Mouse (Mus musculus) hindbrain, embryonic 16.5 days (tissue): ENCODE data around the gene Flywch2. TPM values are rescaled to one million over a fixed set of nuclear protein-coding genes. Genes with fewer than 3 reads are reported as not detected.

Source experiments
- ATAC-seq: fragments of 200-750 bp; cut with Nextera tagmentation; 2 replicates; pipeline ENCODE4 v1.8.0; 2017; ENCODE audit warnings: moderate TSS enrichment, moderate library complexity
- H3K27ac ChIP-seq: fragments of 300-500 bp; sonication (generic); 2 replicates; pipeline ENCODE4 v1.5.1; 2014; ENCODE audit warnings: low read depth, mild to moderate bottlenecking, control low read depth, low read length, moderate library complexity
- H3K27me3 ChIP-seq: fragments of 300-500 bp; sonication (generic); replicated peaks from 2 replicates; pipeline ENCODE4 v1.6.1; 2014; ENCODE audit warnings: low read length; ENCODE audit not compliant: control insufficient read depth, insufficient read depth
- H3K36me3 ChIP-seq: fragments of 300-500 bp; sonication (generic); 2 replicates; pipeline ENCODE4 v1.6.1; 2014; ENCODE audit warnings: mild to moderate bottlenecking, low read length, moderate library complexity, mixed read lengths; ENCODE audit not compliant: control insufficient read depth, insufficient read depth
- H3K4me1 ChIP-seq: fragments of 300-500 bp; sonication (generic); 2 replicates; pipeline ENCODE4 v1.6.1; 2014; ENCODE audit warnings: low read depth, low read length; ENCODE audit not compliant: control insufficient read depth, insufficient read depth
- H3K4me2 ChIP-seq: fragments of 300-500 bp; sonication (generic); 2 replicates; pipeline ENCODE4 v1.6.1; 2014; ENCODE audit warnings: mild to moderate bottlenecking, low read length, control low read depth, moderate library complexity
- H3K4me3 ChIP-seq: fragments of 300-500 bp; sonication (generic); 2 replicates; pipeline ENCODE4 v1.5.1; 2014; ENCODE audit warnings: mild to moderate bottlenecking, low read length, control low read depth, moderate library complexity
- H3K9ac ChIP-seq: fragments of 300-500 bp; sonication (generic); 2 replicates; pipeline ENCODE4 v1.6.1; 2014; ENCODE audit warnings: low read depth, mild to moderate bottlenecking, control low read depth, low read length, moderate library complexity
- H3K9me3 ChIP-seq: fragments of 300-500 bp; sonication (generic); 2 replicates; pipeline ENCODE4 v1.6.1; 2014; ENCODE audit warnings: mild to moderate bottlenecking, low read length, moderate library complexity; ENCODE audit not compliant: control insufficient read depth
- WGBS: fragments of 180-500 bp; shearing (Covaris S2); extraction: QIAGEN DNeasy Blood & Tissue Kit; methylation state at CpG from one replicate; pipeline ENCODE4 v1.1.7; 2014; 5-methylcytosine and 5-hydroxymethylcytosine counted together
- polyA plus RNA-seq: library from polyadenylated mRNA; unstranded; fragments of >200 nt; fragmentation: Nextera tagmentation; extraction: Ambion mirVana; gene quantifications from 2 replicates; pipeline ENCODE4 v1.2.1, GENCODE M21; 2015

The Flywch2 gene
- polyA plus RNA-seq, 1 experiment from 2014 or later: 86.2 TPM

- H3K27me3 ChIP-seq: peaks cover 34% of the 10 kb centered on the region
- 87% methylated on average over 3 of the region's 3 CpGs for WGBS
- H3K36me3 ChIP-seq: peaks cover 12% of the 10 kb centered on the region
- H3K4me2 ChIP-seq: no peak overlapping the region
- H3K9ac ChIP-seq: no peak overlapping the region
- no peak overlapping the region for H3K4me3 ChIP-seq
- ATAC-seq: no peak
- no peak overlapping the region for H3K27ac ChIP-seq
- H3K9me3 ChIP-seq: no peaks in the 10 kb centered on the region
- peaks cover 11% of the 10 kb centered on the region for H3K4me1 ChIP-seq
Measured at GRCm38 (mm10) chr17:23747471-23747870, 38.4 kb downstream of the Flywch2 start.

- H3K36me3 ChIP-seq: peaks cover 5% of the 10 kb centered on the region; the same call in 1 of the 2 replicates
- no peak overlapping the region for H3K4me2 ChIP-seq
- WGBS: 90% methylated on average over 3 of the region's 3 CpGs
- no peak overlapping the region for H3K9ac ChIP-seq
- H3K9me3 ChIP-seq: no peaks in the 10 kb centered on the region
- peaks cover 14% of the 10 kb centered on the region for H3K4me1 ChIP-seq
- H3K4me3 ChIP-seq: no peak overlapping the region
- no peak for ATAC-seq
- no peak overlapping the region for H3K27ac ChIP-seq
- H3K27me3 ChIP-seq: peaks cover 41% of the 10 kb centered on the region
Measured at GRCm38 (mm10) chr17:23746767-23747166, 39.1 kb downstream of the Flywch2 start.

- Histone ChIP-seq H3K27ac (no peak overlapping the region), H3K9ac (peak overlapping the region; percentile 72; the same call in 1 of the 2 replicates), H3K4me2 (peak overlapping the region; percentile 90), H3K36me3 (0 out of 2 replicates have a peak, but pooled peaks cover 2% of the 10 kb centered on the region), H3K4me3 (peak overlapping the region; percentile 47), H3K27me3 (peaks cover 46% of the 10 kb centered on the region), H3K9me3 (no peaks in the 10 kb centered on the region), H3K4me1 (peaks cover 14% of the 10 kb centered on the region)
- ATAC-seq: no peak
- 5% methylated on average over 12 of the region's 12 CpGs for WGBS
Measured at GRCm38 (mm10) chr17:23746311-23746710, 39.6 kb downstream of the Flywch2 start.

- H3K4me3 ChIP-seq: peak within 1 kb of the TSS; percentile 47
- H3K9me3 ChIP-seq: no peaks in the 10 kb centered on the region
- peaks cover 50% of the 10 kb centered on the region for H3K27me3 ChIP-seq
- peak within 1 kb of the TSS; percentile 90 for H3K4me2 ChIP-seq
- H3K9ac ChIP-seq: peak within 1 kb of the TSS; percentile 72
- H3K36me3 ChIP-seq: no peaks in the 10 kb centered on the region
- ATAC-seq: no peak
- no peak within 1 kb of the TSS for H3K27ac ChIP-seq
- peaks cover 18% of the 10 kb centered on the region for H3K4me1 ChIP-seq
- WGBS: under 1% methylated on average over 41 of the region's 45 CpGs
Measured at GRCm38 (mm10) chr17:23745301-23746251, 40.3 kb downstream of the Flywch2 start, which contains the start of gene Kremen2. TSS of gene Kremen2 (minus strand) at chr17:23745833.

- WGBS: 2% methylated on average over 14 of the region's 14 CpGs
- no peak overlapping the region for H3K27ac ChIP-seq
- H3K4me2 ChIP-seq: peak overlapping the region; percentile 90
- peaks cover 19% of the 10 kb centered on the region for H3K4me1 ChIP-seq
- H3K27me3 ChIP-seq: peaks cover 50% of the 10 kb centered on the region
- peak overlapping the region; percentile 47 for H3K4me3 ChIP-seq
- H3K9ac ChIP-seq: no peak overlapping the region
- ATAC-seq: no peak
- no peaks in the 10 kb centered on the region for H3K9me3 ChIP-seq
- no peaks in the 10 kb centered on the region for H3K36me3 ChIP-seq
Measured at GRCm38 (mm10) chr17:23744651-23745050, 41.2 kb downstream of the Flywch2 start.

- no peak for ATAC-seq
- Histone ChIP-seq H3K36me3 (no peaks in the 10 kb centered on the region), H3K9me3 (no peaks in the 10 kb centered on the region), H3K4me3 (no peak overlapping the region), H3K4me1 (peaks cover 21% of the 10 kb centered on the region), H3K27ac (no peak overlapping the region), H3K9ac (no peak overlapping the region), H3K4me2 (no peak overlapping the region), H3K27me3 (peaks cover 50% of the 10 kb centered on the region)
- WGBS: 24% methylated on average over 8 of the region's 8 CpGs
Measured at GRCm38 (mm10) chr17:23744076-23744475, 41.8 kb downstream of the Flywch2 start.

- Histone ChIP-seq H3K9ac (no peak overlapping the region), H3K27ac (no peak overlapping the region), H3K27me3 (peaks cover 50% of the 10 kb centered on the region), H3K9me3 (no peaks in the 10 kb centered on the region), H3K4me1 (peaks cover 33% of the 10 kb centered on the region), H3K4me3 (no peak overlapping the region), H3K36me3 (no peaks in the 10 kb centered on the region), H3K4me2 (peak overlapping the region; percentile 50; the same call in 1 of the 2 replicates)
- 66% methylated on average over 12 of the region's 12 CpGs for WGBS
- ATAC-seq: no peak
Measured at GRCm38 (mm10) chr17:23742941-23743340, 42.9 kb downstream of the Flywch2 start.

- WGBS: 8% methylated on average over 44 of the region's 44 CpGs
- H3K9ac ChIP-seq: peak overlapping the region; percentile 11; the same call in 1 of the 2 replicates
- H3K27ac ChIP-seq: no peak overlapping the region
- ATAC-seq: no peak
- H3K4me1 ChIP-seq: peaks cover 37% of the 10 kb centered on the region
- H3K4me3 ChIP-seq: peak overlapping the region; percentile 33
- peak overlapping the region; percentile 50 for H3K4me2 ChIP-seq
- H3K9me3 ChIP-seq: no peaks in the 10 kb centered on the region
- H3K27me3 ChIP-seq: peaks cover 48% of the 10 kb centered on the region
- H3K36me3 ChIP-seq: peaks cover 3% of the 10 kb centered on the region
Measured at GRCm38 (mm10) chr17:23742210-23742793, 43.6 kb downstream of the Flywch2 start.
